Mouse (Mus musculus) G1E (cell line): ENCODE results near the gene Sema4a.

Source experiments
- CTCF ChIP-seq: IDR thresholded peaks from 2 replicates; pipeline ENCODE4 v1.5.1; 2012; ENCODE audit warnings: low read depth, low read length, inconsistent platforms, mixed read lengths
- GATA1 ChIP-seq: IDR thresholded peaks from 2 replicates; pipeline ENCODE4 v1.6.1; 2012; ENCODE audit warnings: borderline replicate concordance, low read length, inconsistent platforms, mixed read lengths
- TAL1 ChIP-seq: conservative IDR thresholded peaks from 2 replicates; pipeline ENCODE4 v1.6.1; 2012; ENCODE audit warnings: low read depth, low read length, inconsistent platforms, mixed read lengths

DNA sequence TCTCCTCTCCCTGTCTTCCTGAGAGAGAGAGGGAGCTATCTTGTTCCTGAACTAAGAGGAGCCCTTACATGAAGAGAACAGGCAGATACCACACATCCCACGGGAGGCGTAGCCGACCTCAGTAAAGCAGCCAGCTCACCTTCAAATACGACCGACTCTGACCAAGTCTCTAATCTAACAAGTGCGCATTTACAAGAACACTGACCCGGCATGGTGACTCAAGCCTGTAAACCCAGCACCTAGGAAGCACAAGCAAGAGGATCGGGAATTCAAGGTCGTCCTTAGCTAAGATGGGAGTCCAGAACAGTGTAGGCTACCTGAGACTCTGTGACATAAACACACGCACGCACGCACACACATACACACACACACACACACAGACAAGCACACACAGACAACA lies 18.5 kb downstream of the Sema4a start:
- TF ChIP-seq CTCF (no peak), TAL1 (no peak), GATA1 (no peak)
